Mouse (Mus musculus): Measurements from ENCODE around the gene Armc8. TPM values are rescaled to one million over a fixed set of nuclear protein-coding genes. Genes with fewer than 3 reads are reported as not detected.

The Armc8 gene
- polyA plus RNA-seq, 2 experiments = 17.8 to 17.9 TPM

DNA sequence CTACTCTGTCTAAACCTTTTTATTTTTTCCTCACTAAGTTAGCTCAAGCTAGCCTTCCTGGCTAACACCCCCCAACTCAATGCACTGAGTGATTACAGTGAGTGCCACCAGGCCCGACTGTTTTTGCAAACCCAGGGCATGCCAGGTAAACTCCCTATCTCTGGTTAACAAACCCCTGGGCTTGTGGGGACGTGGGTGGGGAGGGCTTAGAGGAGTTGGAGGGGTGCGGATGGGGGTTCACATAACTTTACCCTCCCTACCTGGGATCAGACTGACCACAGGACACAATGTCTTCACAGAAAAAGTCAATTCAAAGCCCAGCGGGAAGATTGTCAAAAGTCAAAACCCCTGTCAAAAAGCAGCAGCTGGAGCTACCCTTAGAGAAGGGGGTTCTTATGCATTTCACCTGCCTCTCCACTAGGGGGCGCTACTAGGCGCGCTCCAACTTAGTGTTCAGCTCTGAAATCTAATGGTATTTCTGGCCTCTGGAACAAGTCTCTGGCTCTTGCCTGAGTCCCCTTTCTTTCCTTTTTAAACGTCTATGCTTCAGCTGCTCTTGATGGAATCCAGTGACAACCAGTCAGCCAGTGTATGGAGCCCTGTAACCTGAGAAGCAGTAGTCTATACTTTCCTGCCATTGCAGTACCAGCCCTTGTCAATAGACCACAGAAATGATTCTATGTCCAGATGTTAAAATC, 19.0 kb upstream of the Armc8 start:
- no peak for TF ChIP-seq POLR2A (IDR thresholded peaks at IDR 0.05; ENCODE audit: borderline replicate concordance, extremely low read depth, insufficient read depth, insufficient read length)
- 26% methylated on average over 8 of the region's 8 CpGs for WGBS
- Histone ChIP-seq H3K4me1 (ENCODE audit: control insufficient read depth, insufficient read depth, low read length) (no peaks in the 10 kb centered on the region), H3K4me2 (replicated peaks; ENCODE audit: low read depth, low read length, severe bottlenecking) (no peak overlapping the region), H3K9ac (ENCODE audit: low read depth, low read length, severe bottlenecking) (no peak overlapping the region), H3K36me3 (ENCODE audit: control insufficient read depth, insufficient read depth, low read length) (peaks cover 17% of the 10 kb centered on the region), H3K9me3 (ENCODE audit: control insufficient read depth, low read length) (no peaks in the 10 kb centered on the region), H3K4me3 (replicated peaks; ENCODE audit: low read length) (no peak overlapping the region), H3K27ac (replicated peaks; ENCODE audit: low read depth, low read length) (no peak overlapping the region), H3K27me3 (ENCODE audit: control insufficient read depth, insufficient read depth, low read length) (no peaks in the 10 kb centered on the region)
- no peak for ATAC-seq (ENCODE audit: low FRiP score, low read depth)
- peak; percentile 45 for DNase-seq (ENCODE audit: low spot score)

DNA sequence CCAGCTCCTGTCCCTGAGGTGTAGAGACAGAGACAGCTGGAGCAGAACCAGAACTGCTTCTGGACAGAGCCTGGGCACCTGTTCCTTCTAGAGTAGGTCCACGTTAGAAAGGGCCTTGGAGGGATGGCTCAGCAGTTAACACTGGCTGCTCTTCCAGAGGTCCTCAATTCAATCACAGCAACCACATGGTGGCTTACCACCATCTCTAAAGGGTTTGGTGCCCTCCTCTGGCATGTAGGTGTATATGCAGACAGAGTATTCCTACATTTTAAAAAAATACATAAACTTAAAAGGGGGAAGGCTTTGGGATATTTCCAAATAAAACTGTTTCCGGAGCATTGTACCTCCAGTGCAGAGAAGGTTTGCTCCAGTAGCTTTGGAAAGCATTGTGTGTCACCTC, 12.0 kb upstream of the Armc8 start:
- DNase-seq (ENCODE audit: low spot score) = peak; percentile 37
- 59% methylated on average over 2 of the region's 2 CpGs for WGBS
- no peak for TF ChIP-seq POLR2A (IDR thresholded peaks at IDR 0.05; ENCODE audit: borderline replicate concordance, extremely low read depth, insufficient read depth, insufficient read length)

DNA sequence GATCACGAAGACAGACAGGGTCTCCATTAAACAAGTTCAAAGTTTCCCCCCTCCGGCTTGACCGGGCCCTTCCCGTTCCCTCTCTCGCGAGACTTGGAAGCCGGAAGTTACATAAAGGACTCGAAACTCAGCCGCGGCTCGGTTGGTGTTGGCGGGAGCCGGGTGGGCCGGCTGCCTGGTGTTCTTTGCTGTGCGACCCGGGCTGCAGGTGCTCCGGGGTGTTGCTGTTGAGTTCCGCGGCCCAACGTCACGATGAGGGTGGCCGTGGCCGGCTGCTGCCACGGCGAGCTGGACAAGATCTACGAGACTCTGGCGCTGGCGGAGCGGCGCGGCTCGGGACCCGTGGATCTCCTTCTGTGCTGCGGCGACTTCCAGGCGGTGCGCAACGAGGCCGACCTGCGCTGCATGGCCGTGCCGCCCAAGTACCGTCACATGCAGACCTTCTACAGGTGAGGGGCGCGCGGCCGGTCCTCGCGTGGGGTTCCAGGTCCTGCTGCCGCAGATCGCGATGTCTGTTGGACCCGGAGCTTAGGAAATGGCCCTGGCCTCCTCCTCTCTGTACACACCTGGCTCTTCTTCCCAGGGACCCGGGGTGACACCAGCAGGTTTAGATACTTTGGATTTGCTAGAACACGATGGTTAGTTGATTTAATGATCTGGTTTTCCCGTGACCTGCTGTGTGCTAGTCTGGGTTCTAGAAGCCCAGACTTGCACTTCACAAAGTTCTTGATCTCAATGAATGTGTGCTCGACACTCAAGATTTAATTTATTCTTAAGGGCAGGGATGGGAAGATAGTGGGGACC, 7.2 kb upstream of the Armc8 start, which contains the start of gene Dbr1:
Gene Dbr1, plus strand, starts transcription at position 123 of the 804 bp plus-strand sequence.
- ATAC-seq (ENCODE audit: low FRiP score, low read depth) (peak; percentile 96), DNase-seq (ENCODE audit: low spot score) (peak; percentile 91)
- peak within 1 kb of the TSS; percentile 91 for H3K9ac ChIP-seq (ENCODE audit: low read depth, low read length, severe bottlenecking)
- H3K9me3 ChIP-seq (ENCODE audit: control insufficient read depth, low read length) = no peaks in the 10 kb centered on the region
- peak within 1 kb of the TSS; percentile 78 for H3K27ac ChIP-seq (replicated peaks; ENCODE audit: low read depth, low read length)
- H3K27me3 ChIP-seq (ENCODE audit: control insufficient read depth, insufficient read depth, low read length) = no peaks in the 10 kb centered on the region
- H3K4me1 ChIP-seq (ENCODE audit: control insufficient read depth, insufficient read depth, low read length) = 0 out of 2 replicates have a peak, but pooled peaks cover 5% of the 10 kb centered on the region
- TF ChIP-seq POLR2A (IDR thresholded peaks at IDR 0.05; ENCODE audit: borderline replicate concordance, extremely low read depth, insufficient read depth, insufficient read length) = 0 out of 2 replicates have a peak, but pooled peaks have one; percentile 55
- no peaks in the 10 kb centered on the region; the same call in 1 of the 2 replicates for H3K36me3 ChIP-seq (ENCODE audit: control insufficient read depth, insufficient read depth, low read length)
- peak within 1 kb of the TSS; percentile 72 for H3K4me2 ChIP-seq (replicated peaks; ENCODE audit: low read depth, low read length, severe bottlenecking)
- WGBS = under 1% methylated on average over 55 of the region's 57 CpGs
- peak within 1 kb of the TSS; percentile 94 for H3K4me3 ChIP-seq (replicated peaks; ENCODE audit: low read length)

More for the DNA sequence above, 12.0 kb upstream of the Armc8 start:
- Histone ChIP-seq H3K27me3 (ENCODE audit: control insufficient read depth, insufficient read depth, low read length) (no peaks in the 10 kb centered on the region), H3K9ac (ENCODE audit: low read depth, low read length, severe bottlenecking) (no peak overlapping the region), H3K4me1 (ENCODE audit: control insufficient read depth, insufficient read depth, low read length) (0 out of 2 replicates have a peak, but pooled peaks cover 5% of the 10 kb centered on the region), H3K4me2 (replicated peaks; ENCODE audit: low read depth, low read length, severe bottlenecking) (no peak overlapping the region), H3K9me3 (ENCODE audit: control insufficient read depth, low read length) (no peaks in the 10 kb centered on the region), H3K27ac (replicated peaks; ENCODE audit: low read depth, low read length) (no peak overlapping the region), H3K36me3 (ENCODE audit: control insufficient read depth, insufficient read depth, low read length) (peaks cover 34% of the 10 kb centered on the region), H3K4me3 (replicated peaks; ENCODE audit: low read length) (no peak overlapping the region)
- no peak for ATAC-seq (ENCODE audit: low FRiP score, low read depth)

DNA sequence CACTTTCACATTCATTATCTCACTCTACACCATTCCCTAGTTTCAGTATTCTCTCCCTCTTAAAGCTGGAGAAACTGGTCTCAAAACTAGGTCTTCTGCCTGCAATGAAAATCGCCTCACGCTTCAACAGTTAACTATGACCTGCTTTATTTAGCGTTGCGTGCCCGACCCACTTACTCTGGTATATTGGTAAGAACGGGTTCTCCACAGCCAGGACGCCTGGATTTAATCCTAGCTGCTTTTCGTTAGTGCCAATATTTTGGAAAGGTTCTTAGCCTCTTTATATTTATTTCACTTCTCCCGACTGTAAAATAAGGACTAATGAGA, 335 bp upstream of the Armc8 start:
- Histone ChIP-seq H3K27me3 (ENCODE audit: control insufficient read depth, insufficient read depth, low read length) (no peaks in the 10 kb centered on the region), H3K4me1 (ENCODE audit: control insufficient read depth, insufficient read depth, low read length) (peaks cover 10% of the 10 kb centered on the region), H3K36me3 (ENCODE audit: control insufficient read depth, insufficient read depth, low read length) (no peaks in the 10 kb centered on the region), H3K9me3 (ENCODE audit: control insufficient read depth, low read length) (no peaks in the 10 kb centered on the region), H3K4me3 (replicated peaks; ENCODE audit: low read length) (peak overlapping the region; percentile 83), H3K9ac (ENCODE audit: low read depth, low read length, severe bottlenecking) (peak overlapping the region; percentile 93), H3K4me2 (replicated peaks; ENCODE audit: low read depth, low read length, severe bottlenecking) (peak overlapping the region; percentile 85), H3K27ac (replicated peaks; ENCODE audit: low read depth, low read length) (peak overlapping the region; percentile 98)
- TF ChIP-seq POLR2A (IDR thresholded peaks at IDR 0.05; ENCODE audit: borderline replicate concordance, extremely low read depth, insufficient read depth, insufficient read length) = no peak
- DNase-seq (ENCODE audit: low spot score) = no peak
- WGBS = under 1% methylated on average over 9 of the region's 9 CpGs
- ATAC-seq (ENCODE audit: low FRiP score, low read depth) = peak; percentile 56; the same call in 1 of the 2 replicates

DNA sequence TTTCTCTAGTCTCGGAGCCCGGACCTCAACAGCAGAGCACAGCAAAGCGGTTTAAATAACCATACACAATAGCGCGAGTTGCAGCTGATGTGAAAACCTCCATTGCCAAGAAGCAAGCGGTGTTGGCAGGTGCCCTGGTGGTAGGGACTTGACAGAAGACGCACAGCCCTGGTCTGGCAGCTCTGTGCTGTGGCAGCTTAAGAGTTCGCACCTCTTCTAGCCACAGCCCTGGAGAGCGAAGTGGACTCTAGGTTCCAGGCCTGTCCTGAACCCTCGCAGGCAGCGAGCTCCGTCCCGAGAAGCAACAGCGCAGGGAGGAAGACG, 714 bp downstream of the Armc8 start:
- Histone ChIP-seq H3K4me3 (replicated peaks; ENCODE audit: low read length) (peak overlapping the region; percentile 83), H3K4me1 (ENCODE audit: control insufficient read depth, insufficient read depth, low read length) (peaks cover 10% of the 10 kb centered on the region), H3K9me3 (ENCODE audit: control insufficient read depth, low read length) (no peaks in the 10 kb centered on the region), H3K36me3 (ENCODE audit: control insufficient read depth, insufficient read depth, low read length) (no peaks in the 10 kb centered on the region), H3K27me3 (ENCODE audit: control insufficient read depth, insufficient read depth, low read length) (no peaks in the 10 kb centered on the region), H3K4me2 (replicated peaks; ENCODE audit: low read depth, low read length, severe bottlenecking) (peak overlapping the region; percentile 85), H3K27ac (replicated peaks; ENCODE audit: low read depth, low read length) (peak overlapping the region; percentile 98; the same call in 1 of the 2 replicates), H3K9ac (ENCODE audit: low read depth, low read length, severe bottlenecking) (peak overlapping the region; percentile 93)
- DNase-seq (ENCODE audit: low spot score) (no peak), ATAC-seq (ENCODE audit: low FRiP score, low read depth) (0 out of 2 replicates have a peak, but pooled peaks have one; percentile 1)
- TF ChIP-seq POLR2A (IDR thresholded peaks at IDR 0.05; ENCODE audit: borderline replicate concordance, extremely low read depth, insufficient read depth, insufficient read length) = no peak
- 2% methylated on average over 15 of the region's 15 CpGs for WGBS

All from limb, embryonic 14.5 days (tissue).